Mouse (Mus musculus) liver, embryonic 11.5 days (tissue): ENCODE measurements around the gene Def8. TPM values are rescaled to one million over a fixed set of nuclear protein-coding genes. Genes with fewer than 3 reads are reported as not detected.

Experiments
- ATAC-seq: fragments of 200-750 bp; cut with Nextera tagmentation; replicated peaks from 2 replicates; pipeline ENCODE4 v1.8.0; 2017; ENCODE audit warnings: moderate number of reproducible peaks, mild to moderate bottlenecking, moderate TSS enrichment, moderate library complexity; ENCODE audit not compliant: low FRiP score
- DNase-seq: peaks from one replicate; pipeline ENCODE4 v3.0.0-alpha.2; 2017; ENCODE audit warnings: low spot score
- H3K27ac ChIP-seq: fragments of 300-500 bp; sonication (generic); 2 replicates; pipeline ENCODE4 v1.5.1; 2014; ENCODE audit warnings: mild to moderate bottlenecking, low read depth, low read length, control low read depth
- H3K27me3 ChIP-seq: fragments of 300-500 bp; sonication (generic); replicated peaks from 2 replicates; pipeline ENCODE4 v1.6.1; 2014; ENCODE audit warnings: low read length, mixed read lengths; ENCODE audit not compliant: control insufficient read depth, insufficient read depth
- H3K36me3 ChIP-seq: fragments of 300-500 bp; sonication (generic); 2 replicates; pipeline ENCODE4 v1.6.1; 2014; ENCODE audit warnings: mild to moderate bottlenecking, low read length, moderate library complexity, mixed read lengths; ENCODE audit not compliant: control insufficient read depth, insufficient read depth
- H3K4me1 ChIP-seq: fragments of 300-500 bp; sonication (generic); replicated peaks from 2 replicates; pipeline ENCODE4 v1.6.1; 2014; ENCODE audit warnings: low read length, mixed read lengths; ENCODE audit not compliant: control insufficient read depth, insufficient read depth
- H3K4me2 ChIP-seq: fragments of 300-500 bp; sonication (generic); 2 replicates; pipeline ENCODE4 v1.6.1; 2014; ENCODE audit warnings: mild to moderate bottlenecking, control low read depth, moderate library complexity
- H3K4me3 ChIP-seq: fragments of 300-500 bp; sonication (generic); 2 replicates; pipeline ENCODE4 v1.5.1; 2014; ENCODE audit warnings: low read depth, low read length, control low read depth
- H3K9ac ChIP-seq: fragments of 300-500 bp; sonication (generic); 2 replicates; pipeline ENCODE4 v1.6.1; 2014; ENCODE audit warnings: low read depth, low read length, control low read depth
- H3K9me3 ChIP-seq: fragments of 300-500 bp; sonication (generic); 2 replicates; pipeline ENCODE4 v1.6.1; 2016; ENCODE audit warnings: low read length, inconsistent platforms, mixed read lengths; ENCODE audit not compliant: control insufficient read depth
- WGBS: fragments of 180-500 bp; shearing (Covaris S2); extraction: QIAGEN DNeasy Blood & Tissue Kit; methylation state at CpG from one replicate; pipeline ENCODE4 v1.1.7; 2014; 5-methylcytosine and 5-hydroxymethylcytosine counted together
- polyA plus RNA-seq: library from polyadenylated mRNA; unstranded; fragments of >200 nt; fragmentation: Nextera tagmentation; extraction: Ambion mirVana; gene quantifications from 2 replicates; pipeline ENCODE4 v1.2.1, GENCODE M21; 2014

Gene Def8
- polyA plus RNA-seq, 1 experiment from 2014 or later = 27.0 TPM

- Histone ChIP-seq H3K4me3 (no peak overlapping the region), H3K27ac (no peak overlapping the region), H3K4me2 (no peak overlapping the region), H3K36me3 (peaks cover 68% of the 10 kb centered on the region), H3K27me3 (no peaks in the 10 kb centered on the region), H3K4me1 (no peaks in the 10 kb centered on the region), H3K9me3 (no peaks in the 10 kb centered on the region), H3K9ac (no peak overlapping the region)
- ATAC-seq (no peak), DNase-seq (no peak)
- 87% methylated on average over 5 of the region's 5 CpGs for WGBS
Observed at GRCm38 (mm10) chr8:123502192-123502591, 78.9 kb downstream of the Def8 start.

DNA sequence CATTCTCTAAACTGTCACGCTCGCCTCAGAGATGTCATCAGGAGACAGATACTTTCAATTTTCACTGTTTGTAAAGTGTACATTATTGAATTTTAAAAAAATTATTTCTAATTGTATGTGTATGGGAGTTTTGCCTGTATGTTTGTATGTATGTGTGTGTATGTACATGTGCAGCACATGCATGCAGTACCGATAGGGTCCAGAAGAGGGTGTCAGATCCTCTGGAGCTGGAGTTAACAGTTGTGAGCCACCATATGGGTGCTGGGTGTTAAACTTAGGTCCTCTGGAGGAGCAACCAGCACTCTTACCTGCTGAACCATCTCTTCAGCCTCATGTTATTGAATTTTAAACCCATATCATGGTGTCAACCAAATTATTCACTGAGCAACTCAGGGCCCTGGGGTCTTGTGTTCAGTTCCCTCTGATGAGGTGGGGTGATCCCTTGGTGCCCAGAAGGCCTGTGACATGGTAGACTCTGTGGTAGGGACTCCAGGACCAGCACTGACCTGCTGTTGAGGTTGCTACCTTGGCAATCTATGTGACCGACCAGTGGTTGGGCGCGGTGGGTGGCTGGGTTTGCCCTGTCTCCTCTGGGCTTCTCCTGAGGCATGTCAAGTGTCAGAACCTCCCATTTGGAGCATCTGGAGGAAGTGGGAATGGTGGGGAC is 80.6 kb downstream of the Def8 start:
- Histone ChIP-seq H3K36me3 (peaks cover 64% of the 10 kb centered on the region), H3K27me3 (no peaks in the 10 kb centered on the region)
- WGBS = 93% methylated on average over 6 of the region's 6 CpGs

DNA sequence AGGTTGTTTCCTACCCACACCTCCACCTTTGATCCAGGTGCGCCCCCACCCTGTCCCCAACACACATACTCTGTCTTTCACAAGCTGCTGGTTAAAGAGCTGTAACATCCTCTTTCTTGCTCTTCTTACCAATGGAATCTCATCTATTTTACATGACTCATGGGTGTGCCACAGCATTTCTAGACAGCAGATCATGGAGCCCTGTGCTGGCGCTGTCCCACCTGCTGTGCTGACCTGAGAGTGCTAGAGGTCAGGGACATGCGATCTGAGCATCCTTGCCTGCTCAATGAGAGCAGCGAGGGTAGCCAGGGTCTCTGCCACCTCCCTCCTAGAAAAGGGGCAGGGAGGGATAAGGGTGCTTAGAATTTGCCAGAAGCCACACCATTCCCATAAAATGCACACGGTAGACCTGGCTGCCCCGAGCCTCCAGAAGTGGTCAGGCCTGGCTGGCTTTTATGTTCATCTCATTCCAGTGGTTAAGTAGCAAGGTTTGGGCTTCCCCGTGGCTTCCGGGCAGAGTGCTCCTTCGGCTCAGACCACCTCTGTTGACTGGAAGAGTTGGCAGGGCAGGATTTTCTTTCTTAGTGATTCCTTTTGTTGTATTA is 81.4 kb downstream of the Def8 start:
- H3K4me2 ChIP-seq = no peak overlapping the region
- no peaks in the 10 kb centered on the region for H3K4me1 ChIP-seq
- DNase-seq (no peak), ATAC-seq (no peak)
- H3K9ac ChIP-seq = no peak overlapping the region
- no peaks in the 10 kb centered on the region for H3K9me3 ChIP-seq
- peaks cover 56% of the 10 kb centered on the region for H3K36me3 ChIP-seq
- no peak overlapping the region for H3K27ac ChIP-seq
- H3K27me3 ChIP-seq = no peaks in the 10 kb centered on the region
- 89% methylated on average over 9 of the region's 9 CpGs for WGBS
- no peak overlapping the region for H3K4me3 ChIP-seq

More for the DNA sequence above, 80.6 kb downstream of the Def8 start:
- Histone ChIP-seq H3K9ac (no peak overlapping the region), H3K4me1 (no peaks in the 10 kb centered on the region), H3K9me3 (no peaks in the 10 kb centered on the region), H3K27ac (no peak overlapping the region), H3K4me2 (no peak overlapping the region), H3K4me3 (no peak overlapping the region)
- ATAC-seq = no peak
- DNase-seq = no peak

- H3K27me3 ChIP-seq = no peaks in the 10 kb centered on the region
- no peak overlapping the region for H3K4me2 ChIP-seq
- no peaks in the 10 kb centered on the region for H3K4me1 ChIP-seq
- H3K4me3 ChIP-seq = no peak overlapping the region
- H3K36me3 ChIP-seq = peaks cover 54% of the 10 kb centered on the region
- H3K9ac ChIP-seq = no peak overlapping the region
- no peaks in the 10 kb centered on the region for H3K9me3 ChIP-seq
- ATAC-seq (no peak), DNase-seq (no peak)
- WGBS = 93% methylated on average over 4 of the region's 4 CpGs
- H3K27ac ChIP-seq = no peak overlapping the region
Observed at GRCm38 (mm10) chr8:123505267-123505666, 81.9 kb downstream of the Def8 start.

- Histone ChIP-seq H3K4me3 (no peak overlapping the region), H3K9ac (no peak overlapping the region), H3K4me2 (no peak overlapping the region), H3K27ac (no peak overlapping the region), H3K9me3 (no peaks in the 10 kb centered on the region), H3K36me3 (peaks cover 54% of the 10 kb centered on the region), H3K4me1 (no peaks in the 10 kb centered on the region), H3K27me3 (no peaks in the 10 kb centered on the region)
- no peak for ATAC-seq
- 89% methylated on average over 9 of the region's 9 CpGs for WGBS
- no peak for DNase-seq
Observed at GRCm38 (mm10) chr8:123505695-123506094, 82.4 kb downstream of the Def8 start.

- 55% methylated on average over 5 of the region's 5 CpGs for WGBS
- no peak overlapping the region for H3K9ac ChIP-seq
- H3K27ac ChIP-seq = no peak overlapping the region
- H3K9me3 ChIP-seq = no peaks in the 10 kb centered on the region
- DNase-seq = no peak
- H3K4me3 ChIP-seq = no peak overlapping the region
- no peaks in the 10 kb centered on the region for H3K4me1 ChIP-seq
- H3K4me2 ChIP-seq = no peak overlapping the region
- peaks cover 4% of the 10 kb centered on the region; the same call in 1 of the 2 replicates for H3K27me3 ChIP-seq
- peaks cover 43% of the 10 kb centered on the region for H3K36me3 ChIP-seq
- ATAC-seq = no peak
Observed at GRCm38 (mm10) chr8:123507153-123507552, 83.8 kb downstream of the Def8 start.

DNA sequence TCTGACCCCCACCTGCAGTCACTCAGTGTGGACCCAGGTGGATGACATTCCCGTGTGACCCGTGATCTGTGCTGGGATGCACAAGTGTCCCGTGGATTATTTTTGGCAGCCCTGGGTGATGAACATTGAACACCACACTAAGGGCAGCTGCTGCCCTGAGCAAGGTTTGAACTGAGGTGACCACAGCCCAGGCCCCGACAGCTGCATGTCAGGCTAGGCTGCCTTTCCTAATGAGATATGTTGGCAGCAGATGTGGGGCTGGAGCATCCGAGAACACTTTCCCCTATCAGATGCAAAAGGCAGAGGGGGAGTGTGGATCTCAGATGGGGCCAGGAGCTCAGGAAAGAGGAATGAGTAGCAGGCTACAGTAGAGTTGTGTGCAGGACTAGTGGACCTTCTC is 87.5 kb downstream of the Def8 start:
- WGBS = 68% methylated on average over 5 of the region's 5 CpGs
- 0 out of 2 replicates have a peak, but pooled peaks cover 3% of the 10 kb centered on the region for H3K4me1 ChIP-seq
- DNase-seq (no peak), ATAC-seq (no peak)
- H3K36me3 ChIP-seq = peaks cover 11% of the 10 kb centered on the region
- no peak overlapping the region for H3K4me3 ChIP-seq
- no peaks in the 10 kb centered on the region for H3K9me3 ChIP-seq
- peaks cover 39% of the 10 kb centered on the region for H3K27me3 ChIP-seq
- no peak overlapping the region for H3K9ac ChIP-seq
- H3K27ac ChIP-seq = no peak overlapping the region
- H3K4me2 ChIP-seq = no peak overlapping the region
